Mouse (Mus musculus) liver, postnatal 0 days (tissue): ENCODE measurements around the gene Cdh10. TPM values are rescaled to one million over a fixed set of nuclear protein-coding genes. Genes with fewer than 3 reads are reported as not detected.
A peak's percentile ranks its signal among the peaks of the same experiment; 100 is the strongest.

Experiments
- ATAC-seq: fragments of 200-750 bp; cut with Nextera tagmentation; 2 replicates; pipeline ENCODE4 v1.8.0; 2017; ENCODE audit warnings: mild to moderate bottlenecking, moderate library complexity
- DNase-seq: peaks from one replicate; pipeline ENCODE4 v3.0.0-alpha.2; 2016
- H3K27ac ChIP-seq: fragments of 300-500 bp; sonication (generic); 2 replicates; pipeline ENCODE4 v1.5.1; 2014; ENCODE audit warnings: antibody characterized with exemption, moderate library complexity, mild to moderate bottlenecking, low read depth
- H3K27me3 ChIP-seq: fragments of 300-500 bp; sonication (generic); 2 replicates; pipeline ENCODE4 v1.6.1; 2014; ENCODE audit warnings: low read length, control low read depth, mixed read lengths; ENCODE audit not compliant: insufficient read depth
- H3K36me3 ChIP-seq: fragments of 300-500 bp; sonication (generic); replicated peaks from 2 replicates; pipeline ENCODE4 v1.6.1; 2014; ENCODE audit warnings: mild to moderate bottlenecking, control low read depth, low read length, moderate library complexity, mixed read lengths; ENCODE audit not compliant: insufficient read depth
- H3K4me1 ChIP-seq: fragments of 300-500 bp; sonication (generic); 2 replicates; pipeline ENCODE4 v1.6.1; 2014; ENCODE audit warnings: antibody characterized with exemption, mild to moderate bottlenecking, control low read depth; ENCODE audit not compliant: insufficient read depth
- H3K4me2 ChIP-seq: fragments of 300-500 bp; sonication (generic); 2 replicates; pipeline ENCODE4 v1.6.1; 2014; ENCODE audit warnings: low read depth, mild to moderate bottlenecking, low read length, moderate library complexity, mixed read lengths
- H3K4me3 ChIP-seq: fragments of 300-500 bp; sonication (generic); 2 replicates; pipeline ENCODE4 v1.5.1; 2014; ENCODE audit warnings: low read depth, low read length
- H3K9ac ChIP-seq: fragments of 300-500 bp; sonication (generic); replicated peaks from 2 replicates; pipeline ENCODE4 v1.6.1; 2014; ENCODE audit warnings: mild to moderate bottlenecking, moderate library complexity
- H3K9me3 ChIP-seq: fragments of 300-500 bp; sonication (generic); 2 replicates; pipeline ENCODE4 v1.6.1; 2016; ENCODE audit warnings: mild to moderate bottlenecking, control low read depth, low read length, mixed read lengths
- CTCF ChIP-seq: sonication (generic); IDR thresholded peaks from 2 replicates; pipeline ENCODE4 v1.5.1; 2016; ENCODE audit warnings: antibody characterized with exemption, low read depth
- EP300 ChIP-seq: IDR thresholded peaks from 2 replicates; pipeline ENCODE4 v1.6.1; 2016; ENCODE audit warnings: antibody characterized with exemption, low read depth, mild to moderate bottlenecking
- WGBS: fragments of 180-500 bp; shearing (Covaris S2); extraction: QIAGEN DNeasy Blood & Tissue Kit; methylation state at CpG from one replicate; pipeline ENCODE4 v1.1.7; 2014; ENCODE audit not compliant: insufficient replicate concordance; 5-methylcytosine and 5-hydroxymethylcytosine counted together
- polyA plus RNA-seq: library from polyadenylated mRNA; unstranded; fragments of >200 nt; fragmentation: Nextera tagmentation; extraction: Ambion mirVana; gene quantifications from 2 replicates; pipeline ENCODE4 v1.2.1, GENCODE M21; 2015

The Cdh10 gene
- polyA plus RNA-seq, 1 experiment from 2014 or later: not detected

DNA sequence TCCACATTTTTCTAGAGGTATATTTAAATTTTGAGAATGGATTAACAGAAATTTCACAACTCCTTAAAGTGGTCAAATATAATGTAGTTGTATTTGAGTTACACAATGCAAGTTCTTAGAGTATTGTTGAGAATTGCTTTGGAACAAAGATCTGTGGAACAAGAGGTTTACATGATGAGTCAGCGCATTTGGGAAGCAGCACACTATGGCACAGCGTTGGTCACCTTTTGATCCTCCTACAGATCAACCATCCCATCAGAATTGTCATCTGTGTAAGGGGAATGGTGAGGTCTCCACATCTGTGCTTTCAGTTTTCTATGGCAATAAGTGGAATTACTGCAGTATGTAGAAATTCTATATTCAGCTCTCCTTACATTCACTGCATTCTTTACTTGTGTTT, 108.2 kb downstream of the Cdh10 start:
- ATAC-seq: no peak
- TF ChIP-seq CTCF (no peak), EP300 (no peak)
- WGBS: 72% methylated on average over 2 of the region's 2 CpGs

DNA sequence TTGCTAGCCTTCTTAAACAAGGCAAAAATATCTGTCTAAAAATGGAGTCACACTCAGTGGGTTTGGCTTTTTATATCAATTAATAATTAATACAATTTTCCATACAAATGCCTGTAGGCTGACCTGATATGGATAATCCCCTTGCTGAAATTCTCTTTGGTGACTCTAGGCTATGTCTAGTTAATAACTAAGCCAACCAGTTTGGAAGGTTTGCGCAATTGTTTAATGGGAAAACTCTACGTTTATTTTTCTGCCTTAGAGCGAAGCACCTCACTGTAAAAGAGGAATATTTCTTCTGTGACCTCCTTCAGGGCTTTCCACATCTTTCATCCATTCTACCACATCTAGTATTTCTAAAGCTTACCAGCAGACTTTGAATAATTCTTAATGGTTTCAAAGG, 133.5 kb downstream of the Cdh10 start:
- TF ChIP-seq CTCF: no peak
- TF ChIP-seq EP300: no peak
- 61% methylated on average over 3 of the region's 3 CpGs for WGBS
- ATAC-seq (peak; percentile 29; the same call in 1 of the 2 replicates), DNase-seq (no peak)
- Histone ChIP-seq H3K4me3 (no peak overlapping the region), H3K4me1 (peaks cover 2% of the 10 kb centered on the region; the same call in 1 of the 2 replicates), H3K9ac (no peak overlapping the region), H3K27me3 (no peaks in the 10 kb centered on the region), H3K36me3 (no peaks in the 10 kb centered on the region), H3K27ac (no peak overlapping the region), H3K4me2 (peak overlapping the region; percentile 10; the same call in 1 of the 2 replicates), H3K9me3 (no peaks in the 10 kb centered on the region)

More for the DNA sequence above, 108.2 kb downstream of the Cdh10 start:
- no peaks in the 10 kb centered on the region for H3K27me3 ChIP-seq
- no peak overlapping the region for H3K27ac ChIP-seq
- H3K36me3 ChIP-seq: no peaks in the 10 kb centered on the region
- DNase-seq: no peak
- H3K9me3 ChIP-seq: no peaks in the 10 kb centered on the region
- H3K9ac ChIP-seq: no peak overlapping the region
- no peak overlapping the region for H3K4me2 ChIP-seq
- no peaks in the 10 kb centered on the region for H3K4me1 ChIP-seq
- H3K4me3 ChIP-seq: no peak overlapping the region

DNA sequence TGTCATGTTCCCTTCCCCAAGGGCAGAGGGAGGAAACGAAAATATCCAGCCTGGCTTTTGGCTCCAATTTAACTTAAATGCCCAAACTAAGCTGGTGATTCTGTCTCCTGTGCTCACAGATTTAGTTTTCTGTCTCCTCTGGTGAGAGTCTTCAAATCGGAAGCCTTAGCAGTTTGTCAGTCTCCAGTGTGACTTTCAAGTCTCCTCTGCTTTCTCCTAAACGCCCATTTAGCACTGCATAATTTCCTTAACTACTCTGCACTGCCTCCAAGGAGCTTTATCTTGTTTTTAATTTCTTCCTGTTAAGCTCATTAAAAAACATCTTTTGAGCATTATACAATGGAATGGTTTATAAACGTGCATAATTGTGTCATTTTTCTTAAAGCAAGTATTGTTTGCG, 156.3 kb downstream of the Cdh10 start:
- 49% methylated on average over 5 of the region's 5 CpGs for WGBS
- Histone ChIP-seq H3K9ac (no peak overlapping the region), H3K36me3 (no peaks in the 10 kb centered on the region), H3K4me2 (no peak overlapping the region), H3K27ac (no peak overlapping the region), H3K27me3 (no peaks in the 10 kb centered on the region), H3K4me1 (no peaks in the 10 kb centered on the region), H3K4me3 (no peak overlapping the region), H3K9me3 (no peaks in the 10 kb centered on the region)
- TF ChIP-seq EP300 (no peak), CTCF (no peak)
- no peak for ATAC-seq
- DNase-seq: no peak

DNA sequence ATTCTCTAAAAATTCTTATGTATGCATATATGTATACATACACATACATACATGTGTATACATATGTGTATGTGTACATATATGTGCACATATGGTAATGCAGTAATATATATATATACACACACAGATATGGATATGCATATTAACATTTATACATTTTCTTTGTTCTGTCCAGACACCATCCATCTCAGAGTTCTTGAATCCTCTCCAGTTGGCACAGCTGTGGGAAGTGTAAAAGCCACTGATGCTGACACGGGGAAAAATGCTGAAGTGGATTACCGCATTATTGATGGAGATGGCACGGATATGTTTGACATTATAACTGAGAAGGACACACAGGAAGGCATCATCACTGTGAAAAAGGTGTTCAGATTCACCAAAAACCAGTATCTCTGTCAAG, 166.1 kb downstream of the Cdh10 start:
- DNase-seq (no peak), ATAC-seq (no peak)
- H3K36me3 ChIP-seq: no peaks in the 10 kb centered on the region
- no peak overlapping the region for H3K27ac ChIP-seq
- TF ChIP-seq CTCF (no peak), EP300 (no peak)
- WGBS: 84% methylated on average over 3 of the region's 3 CpGs
- no peak overlapping the region for H3K4me2 ChIP-seq
- no peaks in the 10 kb centered on the region for H3K27me3 ChIP-seq
- no peaks in the 10 kb centered on the region for H3K9me3 ChIP-seq
- H3K4me3 ChIP-seq: no peak overlapping the region
- no peaks in the 10 kb centered on the region for H3K4me1 ChIP-seq
- H3K9ac ChIP-seq: no peak overlapping the region

DNA sequence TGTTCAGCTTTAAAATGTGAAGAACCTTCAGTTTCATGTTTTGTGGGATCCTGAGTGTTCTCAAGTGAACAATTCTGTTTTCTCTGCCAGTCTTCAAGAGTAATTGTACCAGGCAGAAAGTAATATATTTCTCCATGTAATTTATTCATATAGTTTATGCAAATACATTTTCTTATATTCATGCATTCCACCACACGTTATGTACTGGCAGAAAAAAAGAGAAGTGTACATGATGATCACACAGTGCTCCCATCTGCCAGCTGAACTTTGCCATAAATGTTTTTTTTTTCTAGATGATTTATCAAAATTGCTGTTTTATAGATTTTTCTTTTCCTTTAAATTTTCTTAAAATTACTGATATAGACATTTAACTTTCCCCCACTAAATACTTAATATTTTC, 168.9 kb downstream of the Cdh10 start:
- 73% methylated on average over 1 of the region's 1 CpGs for WGBS
- no peaks in the 10 kb centered on the region for H3K36me3 ChIP-seq
- H3K9me3 ChIP-seq: no peaks in the 10 kb centered on the region
- H3K4me3 ChIP-seq: no peak overlapping the region
- no peak overlapping the region for H3K9ac ChIP-seq
- TF ChIP-seq CTCF: no peak
- no peak for TF ChIP-seq EP300
- no peak overlapping the region for H3K27ac ChIP-seq
- no peak for ATAC-seq
- DNase-seq: no peak
- no peaks in the 10 kb centered on the region for H3K27me3 ChIP-seq
- H3K4me2 ChIP-seq: no peak overlapping the region
- H3K4me1 ChIP-seq: no peaks in the 10 kb centered on the region

DNA sequence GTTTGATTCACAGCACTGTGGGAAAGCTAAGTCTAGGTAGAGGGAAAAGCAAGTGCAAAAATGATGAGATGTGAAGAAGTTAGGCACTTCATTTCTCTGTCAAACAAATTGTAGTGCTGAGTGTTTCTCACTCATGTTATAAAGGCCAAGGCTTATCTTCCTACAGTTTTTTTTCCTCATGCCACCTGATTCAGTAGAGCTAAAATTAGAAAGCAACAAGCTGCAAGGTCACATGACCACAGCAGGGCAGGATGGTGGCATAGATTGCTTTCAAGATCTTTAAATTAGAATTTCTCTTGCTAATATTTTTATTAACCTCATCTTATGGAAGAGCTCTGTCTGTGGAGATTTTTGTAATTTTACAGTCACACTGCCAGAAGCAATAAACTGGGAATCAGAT, 174.8 kb downstream of the Cdh10 start:
- TF ChIP-seq EP300: no peak
- no peak for TF ChIP-seq CTCF
- H3K36me3 ChIP-seq: no peaks in the 10 kb centered on the region

DNA sequence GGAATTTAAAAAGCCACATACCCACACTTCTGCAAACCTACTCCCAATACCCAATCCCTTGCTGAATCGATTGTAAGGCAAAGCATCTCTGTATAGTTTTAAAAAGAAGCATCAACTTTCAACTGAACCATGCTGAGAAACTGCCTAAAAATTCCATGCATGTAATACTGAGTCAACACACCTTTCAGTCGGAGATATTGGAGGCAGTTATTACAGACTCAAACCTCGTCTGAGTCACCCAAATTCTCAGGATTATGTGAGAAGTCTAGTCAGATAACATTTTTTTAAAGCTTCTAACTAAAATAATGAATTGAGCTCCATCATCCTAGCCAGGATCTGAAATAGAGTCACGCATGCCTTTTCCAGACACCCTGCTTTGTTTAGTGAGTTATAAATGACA, 175.5 kb downstream of the Cdh10 start:
- WGBS: 68% methylated on average over 4 of the region's 4 CpGs
- Histone ChIP-seq H3K27ac (no peak overlapping the region), H3K4me1 (no peaks in the 10 kb centered on the region), H3K9me3 (no peaks in the 10 kb centered on the region), H3K4me3 (no peak overlapping the region), H3K27me3 (no peaks in the 10 kb centered on the region), H3K36me3 (no peaks in the 10 kb centered on the region), H3K4me2 (no peak overlapping the region), H3K9ac (no peak overlapping the region)
- TF ChIP-seq EP300 (no peak), CTCF (no peak)
- DNase-seq (no peak), ATAC-seq (no peak)

More for the DNA sequence above, 174.8 kb downstream of the Cdh10 start:
- H3K9ac ChIP-seq: no peak overlapping the region
- H3K27me3 ChIP-seq: no peaks in the 10 kb centered on the region
- H3K4me2 ChIP-seq: no peak overlapping the region
- H3K9me3 ChIP-seq: no peaks in the 10 kb centered on the region
- DNase-seq (no peak), ATAC-seq (no peak)
- no peak overlapping the region for H3K27ac ChIP-seq
- H3K4me1 ChIP-seq: no peaks in the 10 kb centered on the region
- no peak overlapping the region for H3K4me3 ChIP-seq
